Mouse (Mus musculus): Measurements from ENCODE around the gene Klrc1. TPM values are rescaled to one million over a fixed set of nuclear protein-coding genes. Genes with fewer than 3 reads are reported as not detected.
"Not testable (repeated sequence)": the region's sequence is repeated elsewhere in the genome, so short reads cannot be mapped to it uniquely, and the experiment has no call there.

Klrc1 gene
- total RNA-seq (2021): not detected
- long read RNA-seq, experiment 1: 0 reads
- long read RNA-seq, experiment 2: 0 reads

GRCm38 (mm10) chr6:129678873-129679272 lies at the start of gene Klrc1:
Gene Klrc1 (minus strand): TSS chr6:129678973.
- no peak for DNase-seq (ENCODE audit: low spot score in 2 of 2)

DNA sequence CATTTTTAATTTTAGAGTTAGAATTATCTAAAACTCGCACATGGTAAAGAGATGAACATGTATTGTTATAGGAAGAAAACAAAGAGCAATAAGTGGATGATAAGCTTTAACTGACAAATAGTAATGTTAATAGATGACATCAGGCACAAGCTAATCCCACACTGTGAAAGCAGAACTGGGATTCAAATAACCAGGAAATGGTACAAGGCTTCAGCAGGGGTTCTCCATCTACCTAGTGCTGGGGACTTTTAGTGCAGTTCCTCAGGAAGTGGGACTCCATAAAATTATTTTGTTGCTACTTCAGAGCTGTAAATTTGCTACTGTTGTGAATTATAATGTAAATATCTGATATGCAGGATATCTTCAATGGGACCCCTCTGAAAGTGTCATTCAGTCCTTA lies 48.5 kb upstream of the Klrc1 start:
- DNase-seq (ENCODE audit: low spot score in 2 of 2): no peak

GRCm38 (mm10) chr6:129721390-129721789 lies 42.6 kb upstream of the Klrc1 start:
- no peak for DNase-seq (ENCODE audit: low spot score in 2 of 2)

- no peak for DNase-seq (ENCODE audit: low spot score in 2 of 2)
These were observed 41.7 kb upstream of the Klrc1 start for GRCm38 (mm10) chr6:129720487-129720886.

DNA sequence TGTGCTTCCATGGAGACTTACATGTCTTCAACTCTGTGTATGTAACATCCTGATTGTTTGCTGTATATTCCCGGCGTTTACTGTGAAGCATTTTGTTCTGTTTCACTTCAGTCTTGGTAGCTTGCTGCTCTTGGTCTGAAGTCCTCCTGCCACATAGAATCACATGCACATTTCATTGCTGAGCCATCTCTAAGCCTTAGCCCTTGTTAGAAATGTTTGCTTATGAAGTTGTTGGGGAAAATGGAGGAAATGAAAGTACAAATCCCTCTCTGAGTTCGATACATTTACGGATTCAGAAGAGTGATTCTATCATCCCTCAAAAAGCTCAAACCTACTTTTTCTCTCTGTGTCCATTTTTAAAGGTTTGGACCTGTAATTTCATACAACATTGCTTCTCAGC lies 38.3 kb upstream of the Klrc1 start, which contains the start of gene Klri1:
Gene Klri1 (minus strand): TSS at position 101 of the 400 bp plus-strand sequence.
- no peak for DNase-seq (ENCODE audit: low spot score in 2 of 2)

GRCm38 (mm10) chr6:129713566-129713965 lies 34.8 kb upstream of the Klrc1 start:
- no peak for DNase-seq (ENCODE audit: low spot score in 2 of 2)

GRCm38 (mm10) chr6:129691436-129691835 lies 12.7 kb upstream of the Klrc1 start:
- not testable (repeated sequence) for DNase-seq (ENCODE audit: low spot score in 2 of 2)

- no peak for DNase-seq (ENCODE audit: low spot score in 2 of 2)
These were observed 1.6 kb upstream of the Klrc1 start for GRCm38 (mm10) chr6:129680379-129680778.

DNA sequence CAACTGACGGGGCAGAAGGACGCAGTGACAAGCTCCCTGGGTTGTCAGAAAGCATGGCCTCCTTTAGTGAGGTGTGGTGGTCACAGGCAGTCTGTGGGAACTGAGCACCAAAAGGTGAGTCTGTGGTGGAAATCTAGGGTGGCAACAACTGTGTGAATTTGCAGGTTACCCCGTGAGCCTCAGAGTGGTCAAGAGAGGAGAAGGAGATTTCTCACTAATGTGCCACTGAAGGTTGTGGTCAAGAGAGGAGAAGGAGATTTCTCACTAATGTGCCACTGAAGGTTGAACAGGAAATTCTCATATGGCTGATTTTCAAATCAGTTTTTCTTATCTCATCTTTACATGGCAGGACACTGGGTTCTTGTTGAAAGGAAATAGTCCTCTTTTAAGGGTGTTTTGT lies 17.5 kb downstream of the Klrc1 start:
- not testable (repeated sequence) for DNase-seq (ENCODE audit: low spot score in 2 of 2)

- DNase-seq (ENCODE audit: low spot score in 2 of 2): not testable (repeated sequence)
These were observed 18.2 kb downstream of the Klrc1 start, which contains the start of gene Klrc2 for GRCm38 (mm10) chr6:129660589-129660988. Gene Klrc2 (minus strand): TSS chr6:129660689.

GRCm38 (mm10) chr6:129644054-129644453 lies 34.7 kb downstream of the Klrc1 start:
- not testable (repeated sequence) for DNase-seq (ENCODE audit: low spot score in 2 of 2)

GRCm38 (mm10) chr6:129643237-129643636 lies 35.5 kb downstream of the Klrc1 start, which contains the start of gene Klrc3:
Gene Klrc3 (minus strand): TSS chr6:129643337.
- not testable (repeated sequence) for DNase-seq (ENCODE audit: low spot score in 2 of 2)

DNA sequence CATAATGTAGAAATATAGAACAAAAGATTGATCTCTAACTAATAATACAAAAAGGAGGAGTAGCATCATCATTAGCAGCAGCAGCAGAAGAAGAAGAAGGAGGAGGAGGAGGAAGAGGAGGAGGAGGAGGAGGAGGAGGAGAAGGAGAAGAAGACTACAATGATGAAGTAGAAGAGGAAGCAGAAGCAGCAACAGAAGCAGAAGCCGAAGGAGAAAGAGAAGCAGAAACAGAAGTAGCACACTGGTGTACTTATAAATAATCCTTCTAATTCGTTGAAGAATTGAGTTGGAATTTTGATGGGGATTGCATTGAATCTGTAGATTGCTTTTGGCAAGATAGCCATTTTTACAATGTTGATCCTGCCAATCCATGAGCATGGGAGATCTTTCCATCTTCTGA lies 47.7 kb downstream of the Klrc1 start:
- DNase-seq (ENCODE audit: low spot score in 2 of 2): not testable (repeated sequence)

DNA sequence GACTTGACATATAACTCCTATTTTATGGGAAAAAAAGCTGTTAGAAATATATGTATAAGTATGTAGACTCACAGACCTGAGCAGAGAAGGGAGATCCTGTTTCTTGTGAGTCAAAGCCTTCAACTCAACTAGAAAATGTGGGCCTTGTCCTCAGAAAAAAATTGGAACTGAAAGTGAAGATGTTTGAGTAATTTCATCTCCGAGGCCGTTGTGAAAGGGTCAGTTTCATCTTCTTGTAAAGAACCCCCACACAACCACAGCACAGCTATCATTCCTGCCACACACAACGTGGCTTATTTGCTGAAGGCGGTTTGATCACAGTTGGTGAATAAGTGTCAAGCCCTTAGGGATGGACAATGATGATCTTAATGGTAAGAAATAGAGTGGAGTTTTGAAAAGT lies 55.0 kb downstream of the Klrc1 start, which contains the start of gene Klrk1:
Gene Klrk1 (minus strand): TSS at position 130 of the 400 bp plus-strand sequence.
- DNase-seq (ENCODE audit: low spot score in 2 of 2): no peak

Small RNAs within 50 kb of the gene (microRNA-seq; reads per million reads assigned to microRNA genes)
- 0 reads per million in 2 experiments for gene Mir680-1

Other genes with a start within 250 kb of the Klrc1 start
- 1 to 10 TPM; 2.4 to 3.0 TPM for gene Clec1a, start 227.0 kb downstream of the Klrc1 start, total RNA-seq (2021)
- not detected for gene Olr1, start 171.8 kb downstream of the Klrc1 start, total RNA-seq (2021)
- not detected for gene Tmem52b, start 166.4 kb downstream of the Klrc1 start, total RNA-seq (2021)
- gene Gabarapl1, start 145.8 kb downstream of the Klrc1 start, total RNA-seq (2021): 100 to 1,000 TPM; 517 to 530 TPM
- gene Klre1, start 101.1 kb downstream of the Klrc1 start, total RNA-seq (2021): not detected
- gene Klrd1, start 87.2 kb downstream of the Klrc1 start, total RNA-seq (2021): not detected
- gene Klrk1, start 55.1 kb downstream of the Klrc1 start, total RNA-seq (2021): not detected
- gene Klrc3, start 35.6 kb downstream of the Klrc1 start, total RNA-seq (2021): not detected
- gene Klrc2, start 18.3 kb downstream of the Klrc1 start, total RNA-seq (2021): not detected
- gene Klri1, start 38.2 kb upstream of the Klrc1 start, total RNA-seq (2021): not detected
- gene Klri2, start 61.5 kb upstream of the Klrc1 start, total RNA-seq (2021): not detected
- not detected for gene Gm156, start 105.3 kb upstream of the Klrc1 start, total RNA-seq (2021)
- not detected for gene Gm17631, start 183.7 kb upstream of the Klrc1 start, total RNA-seq (2021)
- gene Klra17, start 197.7 kb upstream of the Klrc1 start, total RNA-seq (2021): not detected
- gene Klra5, start 238.7 kb upstream of the Klrc1 start, total RNA-seq (2021): not detected